Mouse (Mus musculus) forebrain, embryonic 10.5 days (tissue): Measurements from ENCODE around the gene Kcnk16. TPM values are rescaled to one million over a fixed set of nuclear protein-coding genes. Genes with fewer than 3 reads are reported as not detected.
"Not testable (repeated sequence)": the region's sequence is repeated elsewhere in the genome, so short reads cannot be mapped to it uniquely, and the experiment has no call there.

ENCODE experiments used
- DNase-seq: peaks from one replicate; pipeline ENCODE4 v3.0.0-alpha.2; 2017; ENCODE audit warnings: low spot score; ENCODE audit errors: extremely low spot score
- H3K27ac ChIP-seq: fragments of 300-500 bp; sonication (generic); 2 replicates; pipeline ENCODE4 v1.5.1; 2016; ENCODE audit warnings: mild to moderate bottlenecking
- H3K27me3 ChIP-seq: fragments of 300-500 bp; sonication (generic); 2 replicates; pipeline ENCODE4 v1.6.1; 2016; ENCODE audit warnings: mild to moderate bottlenecking; ENCODE audit not compliant: poor library complexity, severe bottlenecking
- H3K36me3 ChIP-seq: fragments of 300-500 bp; sonication (generic); replicated peaks from 2 replicates; pipeline ENCODE4 v1.6.1; 2016; ENCODE audit warnings: mild to moderate bottlenecking, moderate library complexity
- H3K4me1 ChIP-seq: fragments of 300-500 bp; sonication (generic); 2 replicates; pipeline ENCODE4 v1.6.1; 2016
- H3K4me3 ChIP-seq: fragments of 300-500 bp; sonication (generic); 2 replicates; pipeline ENCODE4 v1.5.1; 2016; ENCODE audit warnings: mild to moderate bottlenecking, moderate library complexity
- H3K9me3 ChIP-seq: fragments of 300-500 bp; sonication (generic); 2 replicates; pipeline ENCODE4 v1.6.1; 2016; ENCODE audit warnings: mild to moderate bottlenecking, moderate library complexity
- WGBS: fragments of 180-500 bp; shearing (Covaris S2); methylation state at CpG from one replicate; pipeline ENCODE4 v1.1.7; 2016; 5-methylcytosine and 5-hydroxymethylcytosine counted together
- polyA plus RNA-seq: library from polyadenylated mRNA; unstranded; fragments of >200 nt; fragmentation: Nextera tagmentation; extraction: Ambion mirVana; gene quantifications from 2 replicates; pipeline ENCODE4 v1.2.1, GENCODE M21; 2016

Kcnk16 gene
- polyA plus RNA-seq, result not detected in 2 replicates

GRCm38 (mm10) chr14:20269082-20269809 is at the start of gene Kcnk16:
Kcnk16 (minus strand) TSS chr14:20269199.
- DNase-seq, result no peak
- Histone ChIP-seq H3K4me1 (no peaks in the 10 kb centered on the region), H3K27me3 (no peaks in the 10 kb centered on the region), H3K27ac (0 out of 2 replicates have a peak within 1 kb of the TSS, but pooled peaks have one; percentile 51), H3K9me3 (peaks cover 6% of the 10 kb centered on the region), H3K36me3 (no peaks in the 10 kb centered on the region), H3K4me3 (no peak within 1 kb of the TSS)
- 86% methylated on average over 6 of the region's 6 CpGs for WGBS

GRCm38 (mm10) chr14:20315137-20315536 is 46.1 kb upstream of the Kcnk16 start:
- DNase-seq, result no peak
- Histone ChIP-seq H3K9me3 (no peaks in the 10 kb centered on the region), H3K27me3 (no peaks in the 10 kb centered on the region), H3K27ac (no peak overlapping the region), H3K4me3 (no peak overlapping the region), H3K4me1 (no peaks in the 10 kb centered on the region), H3K36me3 (peaks cover 35% of the 10 kb centered on the region)
- WGBS, result 88% methylated on average over 1 of the region's 1 CpGs

- H3K4me3 ChIP-seq, DNase-seq, H3K4me1 ChIP-seq, H3K9me3 ChIP-seq, H3K27ac ChIP-seq, H3K27me3 ChIP-seq: not testable (repeated sequence)
- 64% methylated on average over 2 of the region's 2 CpGs for WGBS
- peaks cover 29% of the 10 kb centered on the region for H3K36me3 ChIP-seq
These were observed 36.1 kb upstream of the Kcnk16 start for GRCm38 (mm10) chr14:20305085-20305484.

GRCm38 (mm10) chr14:20298131-20298530 is 29.1 kb upstream of the Kcnk16 start:
- H3K27ac ChIP-seq, result no peak overlapping the region
- H3K9me3 ChIP-seq, result no peaks in the 10 kb centered on the region
- no peaks in the 10 kb centered on the region for H3K27me3 ChIP-seq
- no peak overlapping the region for H3K4me3 ChIP-seq
- no peak for DNase-seq
- H3K4me1 ChIP-seq, result peaks cover 11% of the 10 kb centered on the region
- WGBS, result 87% methylated on average over 3 of the region's 3 CpGs
- no peaks in the 10 kb centered on the region for H3K36me3 ChIP-seq

GRCm38 (mm10) chr14:20297616-20298015 is 28.6 kb upstream of the Kcnk16 start:
- H3K9me3 ChIP-seq, result no peaks in the 10 kb centered on the region
- H3K27ac ChIP-seq, result no peak overlapping the region
- 83% methylated on average over 3 of the region's 3 CpGs for WGBS
- peaks cover 7% of the 10 kb centered on the region for H3K4me1 ChIP-seq
- H3K27me3 ChIP-seq, result no peaks in the 10 kb centered on the region
- no peaks in the 10 kb centered on the region for H3K36me3 ChIP-seq
- H3K4me3 ChIP-seq, result no peak overlapping the region
- DNase-seq, result no peak

GRCm38 (mm10) chr14:20294947-20295346 is 25.9 kb upstream of the Kcnk16 start:
- Histone ChIP-seq H3K36me3 (no peaks in the 10 kb centered on the region), H3K27me3 (no peaks in the 10 kb centered on the region), H3K9me3 (no peaks in the 10 kb centered on the region), H3K4me1 (peaks cover 22% of the 10 kb centered on the region), H3K4me3 (peak overlapping the region; percentile 57), H3K27ac (0 out of 2 replicates have a peak overlapping the region, but pooled peaks have one; percentile 5)
- no peak for DNase-seq
- 57% methylated on average over 8 of the region's 8 CpGs for WGBS

GRCm38 (mm10) chr14:20294117-20294892 is 25.3 kb upstream of the Kcnk16 start, which contains the start of gene Nudt13:
Nudt13 (plus strand) TSS chr14:20294697.
- peak; percentile 74 for DNase-seq
- Histone ChIP-seq H3K27ac (peak within 1 kb of the TSS; percentile 77), H3K9me3 (no peaks in the 10 kb centered on the region), H3K4me1 (peaks cover 22% of the 10 kb centered on the region), H3K4me3 (peak within 1 kb of the TSS; percentile 57), H3K36me3 (no peaks in the 10 kb centered on the region), H3K27me3 (no peaks in the 10 kb centered on the region)
- whole genome bisulfite sequencing, result 26% methylated on average over 14 of the region's 14 CpGs

- Histone ChIP-seq H3K4me1 (peaks cover 22% of the 10 kb centered on the region), H3K27ac (0 out of 2 replicates have a peak overlapping the region, but pooled peaks have one; percentile 37), H3K27me3 (no peaks in the 10 kb centered on the region), H3K4me3 (no peak overlapping the region), H3K36me3 (no peaks in the 10 kb centered on the region), H3K9me3 (no peaks in the 10 kb centered on the region)
- DNase-seq, result peak; percentile 25
- 47% methylated on average over 4 of the region's 4 CpGs for WGBS
These were observed 22.4 kb upstream of the Kcnk16 start for GRCm38 (mm10) chr14:20291391-20291790.

- H3K4me3 ChIP-seq, result no peak overlapping the region
- 86% methylated on average over 6 of the region's 6 CpGs for WGBS
- no peaks in the 10 kb centered on the region for H3K27me3 ChIP-seq
- no peak for DNase-seq
- no peaks in the 10 kb centered on the region for H3K4me1 ChIP-seq
- H3K9me3 ChIP-seq, result no peaks in the 10 kb centered on the region
- no peaks in the 10 kb centered on the region for H3K36me3 ChIP-seq
- no peak overlapping the region for H3K27ac ChIP-seq
These were observed 578 bp downstream of the Kcnk16 start for GRCm38 (mm10) chr14:20268421-20268820.

GRCm38 (mm10) chr14:20262346-20262745 is 6.7 kb downstream of the Kcnk16 start:
- no peak overlapping the region for H3K4me3 ChIP-seq
- DNase-seq, result no peak
- 73% methylated on average over 4 of the region's 4 CpGs for WGBS
- no peaks in the 10 kb centered on the region for H3K27me3 ChIP-seq
- H3K27ac ChIP-seq, result no peak overlapping the region
- H3K36me3 ChIP-seq, result no peaks in the 10 kb centered on the region
- H3K4me1 ChIP-seq, result peaks cover 5% of the 10 kb centered on the region; the same call in 1 of the 2 replicates
- no peaks in the 10 kb centered on the region for H3K9me3 ChIP-seq

- 59% methylated on average over 8 of the region's 8 CpGs for WGBS
- H3K9me3 ChIP-seq, result peaks cover 4% of the 10 kb centered on the region; the same call in 1 of the 2 replicates
- H3K27ac ChIP-seq, result no peak overlapping the region
- peaks cover 5% of the 10 kb centered on the region; the same call in 1 of the 2 replicates for H3K4me1 ChIP-seq
- DNase-seq, result peak; percentile 80
- H3K36me3 ChIP-seq, result no peaks in the 10 kb centered on the region
- no peak overlapping the region for H3K4me3 ChIP-seq
- H3K27me3 ChIP-seq, result no peaks in the 10 kb centered on the region
These were observed 10.6 kb downstream of the Kcnk16 start for GRCm38 (mm10) chr14:20258185-20259113.
